Mouse (Mus musculus) heart, adult 2 months (tissue): Measurements from ENCODE around the gene 3830406C13Rik. TPM values are rescaled to one million over a fixed set of nuclear protein-coding genes. Genes with fewer than 3 reads are reported as not detected.

Experiments
- DNase-seq, 2 experiments: peaks; one replicate each; pipeline ENCODE4 v3.0.0; 2021
- H3K27ac ChIP-seq: fragments of 200-600 bp; 2 replicates; pipeline ENCODE4 v1.8.1; 2022
- H3K27me3 ChIP-seq: fragments of 200-500 bp; 2 replicates; pipeline ENCODE4 v1.6.1; 2012; ENCODE audit warnings: mild to moderate bottlenecking, low read length, inconsistent platforms, mixed read lengths; ENCODE audit not compliant: control insufficient read depth, insufficient read depth
- H3K36me3 ChIP-seq: fragments of 200-500 bp; 2 replicates; pipeline ENCODE4 v1.6.1; 2012; ENCODE audit warnings: low read length, inconsistent platforms; ENCODE audit not compliant: control insufficient read depth, insufficient read depth
- H3K4me1 ChIP-seq: fragments of 200-500 bp; 2 replicates; pipeline ENCODE4 v1.6.1; 2011; ENCODE audit warnings: low read length; ENCODE audit not compliant: control insufficient read depth, insufficient read depth
- H3K4me3 ChIP-seq: fragments of 200-600 bp; 2 replicates; pipeline ENCODE4 v1.8.1; 2022
- H3K79me2 ChIP-seq: fragments of 200-500 bp; replicated peaks from 2 replicates; pipeline ENCODE4 v1.6.1; 2012; ENCODE audit warnings: mild to moderate bottlenecking, inconsistent platforms, low read length, moderate library complexity, mixed read lengths; ENCODE audit not compliant: control insufficient read depth, insufficient read depth
- H3K9ac ChIP-seq: fragments of 200-500 bp; 2 replicates; pipeline ENCODE4 v1.6.1; 2012; ENCODE audit warnings: low read depth, mild to moderate bottlenecking, control low read depth, inconsistent platforms, low read length, mixed read lengths
- CTCF ChIP-seq: fragments of 200-600 bp; IDR thresholded peaks from 2 replicates; pipeline ENCODE4 v1.8.1; 2022; ENCODE audit warnings: antibody characterized with exemption, mild to moderate bottlenecking, moderate library complexity
- EP300 ChIP-seq: fragments of 200-500 bp; IDR thresholded peaks from 2 replicates; pipeline ENCODE4 v1.6.1; 2011; ENCODE audit warnings: low read depth, low read length, control low read depth; ENCODE audit not compliant: insufficient read depth
- POLR2A ChIP-seq: fragments of 200-500 bp; IDR thresholded peaks from 2 replicates; pipeline ENCODE4 v1.6.1; 2011; ENCODE audit warnings: mild to moderate bottlenecking, low read depth, low read length, control low read depth; ENCODE audit not compliant: insufficient read depth
- WGBS: fragments of 180-500 bp; shearing (Covaris S2); methylation state at CpG from one replicate; pipeline ENCODE4 v1.1.7; 2018; 5-methylcytosine and 5-hydroxymethylcytosine counted together
- intact Hi-C: fragments of 180-260 bp; cut with DNase I; formaldehyde crosslinking; loops from one replicate; pipeline ENCODE4 v1.15.1; 2025
- polyA plus RNA-seq: library from polyadenylated mRNA; depleted of rRNA; stranded (reverse); fragments of >200 nt; gene quantifications from 2 replicates; pipeline ENCODE4 v1.2.3, GENCODE M21; 2012; rRNA removed
- total RNA-seq, 2 experiments: library from RNA; stranded (reverse); gene quantifications; 2 replicates each; pipeline ENCODE4 v1.2.3; 2021

The 3830406C13Rik gene
- total and polyA plus RNA-seq, 3 experiments, result 8.2 to 18.6 (median 18.1) TPM

- intact Hi-C loops, result no loop called here
- Histone ChIP-seq H3K9ac (no peak overlapping the region), H3K4me3 (no peak overlapping the region), H3K4me1 (no peaks in the 10 kb centered on the region), H3K36me3 (no peaks in the 10 kb centered on the region), H3K27me3 (peaks cover 23% of the 10 kb centered on the region), H3K27ac (no peak overlapping the region), H3K79me2 (no peaks in the 10 kb centered on the region)
- TF ChIP-seq EP300 (no peak), CTCF (no peak), POLR2A (no peak)
- 23% methylated on average over 15 of the region's 15 CpGs for WGBS
- no peak for DNase-seq
Measured at GRCm38 (mm10) chr14:12349334-12350090, 65.5 kb downstream of the 3830406C13Rik start.

- Histone ChIP-seq H3K27ac (no peak overlapping the region), H3K27me3 (peaks cover 15% of the 10 kb centered on the region)
- no peak for DNase-seq
Measured at GRCm38 (mm10) chr14:12350271-12350916, 66.4 kb downstream of the 3830406C13Rik start.

More at GRCm38 (mm10) chr14:12350271-12350916, 66.4 kb downstream of the 3830406C13Rik start:
- Histone ChIP-seq H3K4me1 (no peaks in the 10 kb centered on the region), H3K9ac (no peak overlapping the region), H3K36me3 (no peaks in the 10 kb centered on the region), H3K79me2 (no peaks in the 10 kb centered on the region), H3K4me3 (no peak overlapping the region)
- TF ChIP-seq EP300 (no peak), POLR2A (no peak), CTCF (no peak)
- 18% methylated on average over 16 of the region's 16 CpGs for WGBS
- intact Hi-C loops, result no loop called here

Other genes with a start within 250 kb of the 3830406C13Rik start
- gene Gm49355, start 197 bp upstream of the 3830406C13Rik start, total RNA-seq, result under 1 TPM in 1 of 2 experiments, not detected in 1; 0.07 TPM
- gene Gm49355, start 197 bp upstream of the 3830406C13Rik start, polyA plus RNA-seq, result 0.18 and 0.26 TPM in 2 replicates
- gene Fezf2, start 64.0 kb downstream of the 3830406C13Rik start, total RNA-seq, result not detected
- not detected in 2 replicates for gene Fezf2, start 64.0 kb downstream of the 3830406C13Rik start, polyA plus RNA-seq